In genomic region chr6:73612266-73612665, GRCm38 (mm10) we compare ENCODE assay signal across 15 mouse cellular contexts.
"Had no signal": no experiment of that assay in that cellular context is flagged by ENCODE, and none has a peak within 500 bp of the region (broad histone marks: within the 10 kb centered on the region; RNA-seq: fewer than 3 reads in every experiment).

No protein-coding gene starts in this region.

- H3K9me3 ChIP-seq: intestine, embryonic 15.5 days; kidney, embryonic 15.5 days; limb, embryonic 15.5 days; liver, embryonic 12.5 days; neural tube, embryonic 15.5 days had no signal

- H3K36me3 ChIP-seq: intestine, embryonic 15.5 days; kidney, embryonic 15.5 days; limb, embryonic 15.5 days; liver, embryonic 12.5 days; neural tube, embryonic 15.5 days had no signal

- H3K4me1 ChIP-seq: intestine, embryonic 15.5 days; liver, embryonic 12.5 days had no signal

- DNase-seq: kidney, adult 2 months; kidney, postnatal 14 days; layer of hippocampus, postnatal 36 days; lung, postnatal 36 days; right cerebral cortex, postnatal 4 days; spleen, adult 18-20 months; thymus, adult 18-20 months; thymus, postnatal 14 days had no signal

- H3K4me2 ChIP-seq: intestine, embryonic 15.5 days; kidney, embryonic 15.5 days; limb, embryonic 15.5 days; liver, embryonic 12.5 days; midbrain, embryonic 11.5 days; neural tube, embryonic 15.5 days had no signal

- H3K4me3 ChIP-seq: intestine, embryonic 15.5 days; kidney, embryonic 15.5 days; limb, embryonic 15.5 days; liver, embryonic 12.5 days; myocyte; neural tube, embryonic 15.5 days had no signal

- H3K27me3 ChIP-seq: intestine, embryonic 15.5 days; kidney, embryonic 15.5 days; limb, embryonic 15.5 days; liver, embryonic 12.5 days; neural tube, embryonic 15.5 days had no signal

- ATAC-seq: intestine, embryonic 15.5 days; liver, embryonic 12.5 days had no signal

- H3K9ac ChIP-seq: intestine, embryonic 15.5 days; kidney, embryonic 15.5 days; limb, embryonic 15.5 days; liver, embryonic 12.5 days; neural tube, embryonic 15.5 days had no signal

- H3K27ac ChIP-seq: intestine, embryonic 15.5 days; kidney, embryonic 15.5 days; limb, embryonic 15.5 days; liver, embryonic 12.5 days; neural tube, embryonic 15.5 days had no signal
